Comparison of ENCODE assay signal across 20 mouse cellular contexts in the genomic region with DNA sequence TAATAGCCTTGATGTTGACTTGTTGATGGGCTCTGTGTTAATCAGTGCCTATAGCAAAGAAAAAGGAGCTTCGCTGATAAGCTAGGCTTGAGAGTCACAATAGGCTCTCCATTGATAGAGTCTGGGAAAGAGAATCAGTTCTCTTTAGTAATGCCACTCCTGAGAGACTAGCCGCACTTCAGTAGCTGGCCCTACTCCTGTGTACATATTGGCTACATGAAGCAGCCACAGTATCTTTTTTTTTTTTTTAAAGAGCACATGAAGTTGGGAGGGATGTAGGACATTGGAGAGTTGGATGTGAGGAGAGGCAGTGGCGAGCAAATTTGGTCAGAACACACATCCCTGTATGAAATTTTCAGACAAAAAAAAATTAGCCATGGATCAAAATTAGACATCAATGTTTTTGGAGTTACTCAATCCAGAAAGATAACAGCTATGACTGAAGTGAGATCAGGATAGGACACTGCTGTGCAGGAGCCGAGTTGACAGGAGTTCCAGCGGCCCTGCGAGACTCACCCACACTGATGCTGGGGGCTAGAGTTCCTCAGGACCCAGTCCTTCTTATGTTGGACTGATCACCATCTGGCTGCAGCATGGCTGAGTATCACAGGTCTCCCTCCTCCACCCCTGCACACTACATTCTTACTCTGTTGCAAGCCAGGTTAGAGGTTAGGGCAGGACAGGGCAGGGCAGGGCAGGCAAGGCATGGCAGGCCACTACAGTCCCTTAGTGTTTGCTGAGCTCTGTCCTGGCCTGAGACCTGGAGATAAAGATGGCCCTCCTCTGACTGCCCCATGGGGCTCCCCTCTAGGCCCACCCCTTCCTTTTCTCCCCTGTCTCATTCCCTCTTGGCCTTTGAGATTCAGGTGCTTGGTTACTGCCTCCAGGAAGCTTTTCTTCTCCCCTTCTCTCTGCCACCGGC. TPM values are rescaled to one million over a fixed set of nuclear protein-coding genes. Genes with fewer than 3 reads are reported as not detected.
DNase-seq lines count a peak whose midpoint lies in the region; ATAC-seq and TF ChIP-seq lines count a peak whose summit lies in the region.
"Had no signal": no experiment of that assay in that cellular context is flagged by ENCODE, and none has a peak within 500 bp of the region (broad histone marks: within the 10 kb centered on the region; RNA-seq: fewer than 3 reads in every experiment).

No protein-coding gene starts in this region.

- TF ChIP-seq EP300 in liver, postnatal 0 days (IDR thresholded peaks at IDR 0.05; ENCODE audit: low read depth): no peak

- H3K27ac ChIP-seq in intestine, embryonic 15.5 days: no peak overlapping the region
- H3K27ac ChIP-seq in intestine, postnatal 0 days (ENCODE audit: low read depth, low read length): no peak overlapping the region
- peak overlapping the region; percentile 60; the same call in 1 of the 2 replicates for H3K27ac ChIP-seq in liver, embryonic 11.5 days (ENCODE audit: low read depth, low read length)
- H3K27ac ChIP-seq in liver, postnatal 0 days (ENCODE audit: low read depth): no peak overlapping the region
- no peak overlapping the region for H3K27ac ChIP-seq in hindbrain, embryonic 14.5 days
- H3K27ac ChIP-seq: forebrain, embryonic 13.5 days; midbrain, embryonic 12.5 days had no signal

- 85% methylated on average over 7 of the region's 7 CpGs for WGBS in intestine, embryonic 15.5 days
- WGBS in intestine, postnatal 0 days: 85% methylated on average over 7 of the region's 7 CpGs
- 73% methylated on average over 7 of the region's 7 CpGs for WGBS in liver, embryonic 11.5 days
- 61% methylated on average over 7 of the region's 7 CpGs for WGBS in liver, postnatal 0 days (ENCODE audit: insufficient replicate concordance)
- 84% methylated on average over 7 of the region's 7 CpGs for WGBS in hindbrain, embryonic 14.5 days

- H3K27me3 ChIP-seq in intestine, embryonic 15.5 days (replicated peaks): no peaks in the 10 kb centered on the region
- H3K27me3 ChIP-seq in intestine, postnatal 0 days (replicated peaks; ENCODE audit: control insufficient read depth, insufficient read depth, low read length): no peaks in the 10 kb centered on the region
- H3K27me3 ChIP-seq in liver, embryonic 11.5 days (replicated peaks; ENCODE audit: control insufficient read depth, insufficient read depth, low read length): no peaks in the 10 kb centered on the region
- no peaks in the 10 kb centered on the region for H3K27me3 ChIP-seq in liver, postnatal 0 days (ENCODE audit: insufficient read depth, low read length)
- H3K27me3 ChIP-seq in hindbrain, embryonic 14.5 days (ENCODE audit: control insufficient read depth, insufficient read depth, low read length): no peaks in the 10 kb centered on the region
- H3K27me3 ChIP-seq: forebrain, embryonic 13.5 days; midbrain, embryonic 12.5 days; Patski had no signal

- H3K4me3 ChIP-seq in intestine, embryonic 15.5 days (replicated peaks): no peak overlapping the region
- H3K4me3 ChIP-seq in intestine, postnatal 0 days (ENCODE audit: low read depth, low read length): no peak overlapping the region
- peak overlapping the region; percentile 40 for H3K4me3 ChIP-seq in liver, embryonic 11.5 days (ENCODE audit: low read depth, low read length)
- H3K4me3 ChIP-seq in liver, postnatal 0 days (ENCODE audit: low read depth, low read length): no peak overlapping the region
- H3K4me3 ChIP-seq in hindbrain, embryonic 14.5 days (replicated peaks; ENCODE audit: low read length): no peak overlapping the region
- H3K4me3 ChIP-seq: forebrain, embryonic 13.5 days; midbrain, embryonic 12.5 days; myocyte had no signal

- TF ChIP-seq CTCF in intestine, postnatal 0 days (IDR thresholded peaks at IDR 0.05; ENCODE audit: low read depth): no peak
- no peak for TF ChIP-seq CTCF in liver, postnatal 0 days (IDR thresholded peaks at IDR 0.05; ENCODE audit: low read depth)

- H3K4me2 ChIP-seq in intestine, embryonic 15.5 days (replicated peaks): no peak overlapping the region
- no peak overlapping the region for H3K4me2 ChIP-seq in intestine, postnatal 0 days (replicated peaks; ENCODE audit: low read depth)
- H3K4me2 ChIP-seq in liver, embryonic 11.5 days: peak overlapping the region; percentile 57
- H3K4me2 ChIP-seq in liver, postnatal 0 days (ENCODE audit: low read depth, low read length): no peak overlapping the region
- no peak overlapping the region for H3K4me2 ChIP-seq in hindbrain, embryonic 14.5 days (replicated peaks)
- H3K4me2 ChIP-seq: forebrain, embryonic 13.5 days; heart, embryonic 11.5 days; midbrain, embryonic 12.5 days had no signal

- DNase-seq in liver, embryonic 11.5 days (ENCODE audit: low spot score): no peak
- DNase-seq in liver, postnatal 0 days: no peak
- DNase-seq in lung, postnatal 36 days: peak; percentile 71
- no peak for DNase-seq in kidney, postnatal 14 days
- DNase-seq in hindbrain, embryonic 14.5 days (ENCODE audit: low spot score): no peak
- DNase-seq: cerebellum, postnatal 14 days; gastrocnemius, postnatal 36 days; kidney, adult 2 months; kidney, postnatal 36 days; right cerebral cortex, postnatal 4 days; thymus, postnatal 4 days had no signal

- H3K4me1 ChIP-seq in intestine, embryonic 15.5 days (replicated peaks): no peaks in the 10 kb centered on the region
- H3K4me1 ChIP-seq in intestine, postnatal 0 days (replicated peaks; ENCODE audit: control insufficient read depth, insufficient read depth, low read length): no peaks in the 10 kb centered on the region
- no peaks in the 10 kb centered on the region for H3K4me1 ChIP-seq in liver, embryonic 11.5 days (replicated peaks; ENCODE audit: control insufficient read depth, insufficient read depth, low read length)
- peaks cover 8% of the 10 kb centered on the region; the same call in 1 of the 2 replicates for H3K4me1 ChIP-seq in liver, postnatal 0 days (ENCODE audit: insufficient read depth)
- H3K4me1 ChIP-seq in hindbrain, embryonic 14.5 days (replicated peaks; ENCODE audit: control insufficient read depth, insufficient read depth, low read length): no peaks in the 10 kb centered on the region
- H3K4me1 ChIP-seq: forebrain, embryonic 13.5 days; midbrain, embryonic 12.5 days had no signal

- no peaks in the 10 kb centered on the region for H3K36me3 ChIP-seq in intestine, embryonic 15.5 days
- H3K36me3 ChIP-seq in intestine, postnatal 0 days (ENCODE audit: control insufficient read depth, insufficient read depth): no peaks in the 10 kb centered on the region
- H3K36me3 ChIP-seq in liver, embryonic 11.5 days (ENCODE audit: control insufficient read depth, insufficient read depth, low read length): no peaks in the 10 kb centered on the region
- H3K36me3 ChIP-seq in liver, postnatal 0 days (replicated peaks; ENCODE audit: insufficient read depth, low read length): no peaks in the 10 kb centered on the region
- H3K36me3 ChIP-seq in hindbrain, embryonic 14.5 days (replicated peaks; ENCODE audit: control insufficient read depth, insufficient read depth): no peaks in the 10 kb centered on the region
- H3K36me3 ChIP-seq: midbrain, embryonic 12.5 days had no signal

- H3K9me3 ChIP-seq in intestine, embryonic 15.5 days: no peaks in the 10 kb centered on the region
- H3K9me3 ChIP-seq in intestine, postnatal 0 days (ENCODE audit: control insufficient read depth): peaks cover 2% of the 10 kb centered on the region; the same call in 1 of the 2 replicates
- H3K9me3 ChIP-seq in liver, embryonic 11.5 days (ENCODE audit: control insufficient read depth, low read length): no peaks in the 10 kb centered on the region
- H3K9me3 ChIP-seq in liver, postnatal 0 days (ENCODE audit: low read length): 0 out of 2 replicates have a peak, but pooled peaks cover 2% of the 10 kb centered on the region
- H3K9me3 ChIP-seq in hindbrain, embryonic 14.5 days (ENCODE audit: control insufficient read depth, low read length): peaks cover 3% of the 10 kb centered on the region; the same call in 1 of the 2 replicates
- H3K9me3 ChIP-seq: forebrain, embryonic 13.5 days; midbrain, embryonic 12.5 days had no signal

- 0 out of 2 replicates have a peak, but pooled peaks have one; percentile 36 for ATAC-seq in intestine, embryonic 15.5 days
- ATAC-seq in intestine, postnatal 0 days: no peak
- ATAC-seq in liver, embryonic 11.5 days (replicated peaks; ENCODE audit: low FRiP score): peak; percentile 47; the same call in 1 of the 2 replicates
- ATAC-seq in liver, postnatal 0 days: peak; percentile 69
- ATAC-seq in hindbrain, embryonic 14.5 days (ENCODE audit: low FRiP score): no peak
- ATAC-seq: activated CD4-positive, CD25-positive, alpha-beta regulatory T cell, adult 4 months; forebrain, embryonic 13.5 days; hindbrain, embryonic 16.5 days; Patski had no signal

- H3K9ac ChIP-seq in intestine, embryonic 15.5 days: no peak overlapping the region
- no peak overlapping the region for H3K9ac ChIP-seq in intestine, postnatal 0 days (ENCODE audit: low read depth, low read length)
- no peak overlapping the region for H3K9ac ChIP-seq in liver, embryonic 11.5 days (ENCODE audit: low read depth, low read length)
- no peak overlapping the region for H3K9ac ChIP-seq in liver, postnatal 0 days (replicated peaks)
- H3K9ac ChIP-seq in hindbrain, embryonic 14.5 days: no peak overlapping the region
- H3K9ac ChIP-seq: forebrain, embryonic 13.5 days; midbrain, embryonic 12.5 days had no signal

RNA-seq across cellular contexts. Expression of a gene that starts 1.6 kb away (rescaled TPM):
- polyA plus RNA-seq in intestine, embryonic 15.5 days (2015; fragmentation: Nextera tagmentation; extraction: Ambion mirVana): 96.8 and 146 TPM in 2 replicates
- polyA plus RNA-seq in intestine, postnatal 0 days (2015; fragmentation: Nextera tagmentation; extraction: Ambion mirVana): 0.21 TPM in 1 of 2 replicates, not detected in the other
- 847 and 933 TPM in 2 replicates for polyA plus RNA-seq in liver, embryonic 11.5 days (2014; fragmentation: Nextera tagmentation; extraction: Ambion mirVana)
- polyA plus RNA-seq in liver, postnatal 0 days (2015; fragmentation: Nextera tagmentation; extraction: Ambion mirVana): 5.8 and 10.0 TPM in 2 replicates
- polyA plus RNA-seq in hindbrain, embryonic 14.5 days (2014; fragmentation: Nextera tagmentation; extraction: Ambion mirVana): not detected in 2 replicates
- polyA plus RNA-seq: activated CD4-positive, CD25-positive, alpha-beta regulatory T cell, adult 4 months; forebrain, embryonic 13.5 days; hindbrain, embryonic 16.5 days; midbrain, embryonic 12.5 days had no signal

RNA-seq across cellular contexts. Expression of a gene that starts 20.6 kb away (rescaled TPM):
- 0.30 and 0.56 TPM in 2 replicates for polyA plus RNA-seq in intestine, embryonic 15.5 days (2015; fragmentation: Nextera tagmentation; extraction: Ambion mirVana)
- polyA plus RNA-seq in intestine, postnatal 0 days (2015; fragmentation: Nextera tagmentation; extraction: Ambion mirVana): not detected in 2 replicates
- not detected in 2 replicates for polyA plus RNA-seq in liver, embryonic 11.5 days (2014; fragmentation: Nextera tagmentation; extraction: Ambion mirVana)
- polyA plus RNA-seq in liver, postnatal 0 days (2015; fragmentation: Nextera tagmentation; extraction: Ambion mirVana): not detected in 2 replicates
- not detected in 2 replicates for polyA plus RNA-seq in hindbrain, embryonic 14.5 days (2014; fragmentation: Nextera tagmentation; extraction: Ambion mirVana)
- polyA plus RNA-seq: activated CD4-positive, CD25-positive, alpha-beta regulatory T cell, adult 4 months; forebrain, embryonic 13.5 days; heart, embryonic 11.5 days; hindbrain, embryonic 16.5 days; kidney, adult 2 months; midbrain, embryonic 12.5 days; myocyte had no signal

RNA-seq across cellular contexts. Expression of a gene that starts 24.1 kb away (rescaled TPM):
- 1.8 and 2.3 TPM in 2 replicates for polyA plus RNA-seq in intestine, embryonic 15.5 days (2015; fragmentation: Nextera tagmentation; extraction: Ambion mirVana)
- polyA plus RNA-seq in intestine, postnatal 0 days (2015; fragmentation: Nextera tagmentation; extraction: Ambion mirVana): 0.10 and 0.21 TPM in 2 replicates
- 21.2 and 21.8 TPM in 2 replicates for polyA plus RNA-seq in liver, embryonic 11.5 days (2014; fragmentation: Nextera tagmentation; extraction: Ambion mirVana)
- polyA plus RNA-seq in liver, postnatal 0 days (2015; fragmentation: Nextera tagmentation; extraction: Ambion mirVana): 46.3 and 47.6 TPM in 2 replicates
- 0.11 TPM in 1 of 2 replicates, not detected in the other for polyA plus RNA-seq in hindbrain, embryonic 14.5 days (2014; fragmentation: Nextera tagmentation; extraction: Ambion mirVana)
- polyA plus RNA-seq: activated CD4-positive, CD25-positive, alpha-beta regulatory T cell, adult 4 months; forebrain, embryonic 13.5 days; midbrain, embryonic 12.5 days; myocyte had no signal

RNA-seq across cellular contexts. Expression of a gene that starts 39.9 kb away (rescaled TPM):
- polyA plus RNA-seq in intestine, embryonic 15.5 days (2015; fragmentation: Nextera tagmentation; extraction: Ambion mirVana): not detected in 2 replicates
- 0.18 and 0.21 TPM in 2 replicates for polyA plus RNA-seq in intestine, postnatal 0 days (2015; fragmentation: Nextera tagmentation; extraction: Ambion mirVana)
- 0.16 and 0.17 TPM in 2 replicates for polyA plus RNA-seq in liver, embryonic 11.5 days (2014; fragmentation: Nextera tagmentation; extraction: Ambion mirVana)
- not detected in 2 replicates for polyA plus RNA-seq in liver, postnatal 0 days (2015; fragmentation: Nextera tagmentation; extraction: Ambion mirVana)
- not detected in 2 replicates for polyA plus RNA-seq in hindbrain, embryonic 14.5 days (2014; fragmentation: Nextera tagmentation; extraction: Ambion mirVana)
- polyA plus RNA-seq: activated CD4-positive, CD25-positive, alpha-beta regulatory T cell, adult 4 months; forebrain, embryonic 13.5 days; heart, embryonic 11.5 days; hindbrain, embryonic 16.5 days; midbrain, embryonic 12.5 days; myocyte had no signal

Comparison
In these comparisons a context has a peak if more than half of its experiments do, and no peak if none do; other contexts are left out.
1. ATAC-seq: peak in intestine, embryonic 15.5 days (single experiment), liver, embryonic 11.5 days (single experiment) and liver, postnatal 0 days (single experiment); none in intestine, postnatal 0 days (single experiment) and hindbrain, embryonic 14.5 days (single experiment).